Mouse (Mus musculus): ENCODE results near the gene Orm2. TPM values are rescaled to one million over a fixed set of nuclear protein-coding genes. Genes with fewer than 3 reads are reported as not detected.
A peak's percentile ranks its signal among the peaks of the same experiment; 100 is the strongest.

The Orm2 gene
- total and polyA plus RNA-seq, 2 experiments = 55.0 to 66.8 TPM

GRCm38 (mm10) chr4:63389121-63389886 lies 27.1 kb downstream of the Orm2 start:
- Histone ChIP-seq H3K27ac (replicated peaks; ENCODE audit: insufficient read depth, low read depth, low read length) (no peak overlapping the region), H3K27me3 (ENCODE audit: control insufficient read depth, insufficient read depth, low read length) (no peaks in the 10 kb centered on the region), H3K9ac (ENCODE audit: low read depth, low read length) (no peak overlapping the region), H3K4me1 (ENCODE audit: control insufficient read depth, insufficient read depth, low read length) (no peaks in the 10 kb centered on the region), H3K4me3 (ENCODE audit: insufficient read depth, low read depth, low read length) (no peak overlapping the region), H3K79me2 (ENCODE audit: control insufficient read depth, insufficient read depth, low read length) (no peaks in the 10 kb centered on the region), H3K36me3 (ENCODE audit: control insufficient read depth, insufficient read depth, low read length) (no peaks in the 10 kb centered on the region)
- WGBS = 77% methylated on average over 8 of the region's 8 CpGs
- TF ChIP-seq POLR2A (IDR thresholded peaks at IDR 0.05; ENCODE audit: extremely low read depth, insufficient read depth, low read length) = no peak
- no peak for TF ChIP-seq CTCF (IDR thresholded peaks at IDR 0.05; ENCODE audit: low read depth, low read length)
- DNase-seq (ENCODE audit: extremely low read depth, low read depth, low spot score) = no peak

GRCm38 (mm10) chr4:63389887-63390528 lies 27.8 kb downstream of the Orm2 start:
- Histone ChIP-seq H3K4me1 (ENCODE audit: control insufficient read depth, insufficient read depth, low read length) (no peaks in the 10 kb centered on the region), H3K79me2 (ENCODE audit: control insufficient read depth, insufficient read depth, low read length) (no peaks in the 10 kb centered on the region), H3K36me3 (ENCODE audit: control insufficient read depth, insufficient read depth, low read length) (no peaks in the 10 kb centered on the region), H3K27me3 (ENCODE audit: control insufficient read depth, insufficient read depth, low read length) (no peaks in the 10 kb centered on the region), H3K9ac (ENCODE audit: low read depth, low read length) (no peak overlapping the region), H3K27ac (replicated peaks; ENCODE audit: insufficient read depth, low read depth, low read length) (no peak overlapping the region), H3K4me3 (ENCODE audit: insufficient read depth, low read depth, low read length) (no peak overlapping the region)
- DNase-seq (ENCODE audit: extremely low read depth, low read depth, low spot score) = no peak
- WGBS = 73% methylated on average over 11 of the region's 11 CpGs
- TF ChIP-seq CTCF (IDR thresholded peaks at IDR 0.05; ENCODE audit: low read depth, low read length) (no peak), POLR2A (IDR thresholded peaks at IDR 0.05; ENCODE audit: extremely low read depth, insufficient read depth, low read length) (no peak)

GRCm38 (mm10) chr4:63391322-63391721 lies 29.1 kb downstream of the Orm2 start:
- WGBS = 66% methylated on average over 6 of the region's 6 CpGs
- TF ChIP-seq CTCF (IDR thresholded peaks at IDR 0.05; ENCODE audit: low read depth, low read length) = no peak
- TF ChIP-seq POLR2A (IDR thresholded peaks at IDR 0.05; ENCODE audit: extremely low read depth, insufficient read depth, low read length) = no peak
- H3K27ac ChIP-seq (replicated peaks; ENCODE audit: insufficient read depth, low read depth, low read length) = no peak overlapping the region
- no peak for DNase-seq (ENCODE audit: extremely low read depth, low read depth, low spot score)
- no peaks in the 10 kb centered on the region for H3K79me2 ChIP-seq (ENCODE audit: control insufficient read depth, insufficient read depth, low read length)
- no peaks in the 10 kb centered on the region for H3K36me3 ChIP-seq (ENCODE audit: control insufficient read depth, insufficient read depth, low read length)
- H3K27me3 ChIP-seq (ENCODE audit: control insufficient read depth, insufficient read depth, low read length) = no peaks in the 10 kb centered on the region
- no peaks in the 10 kb centered on the region for H3K4me1 ChIP-seq (ENCODE audit: control insufficient read depth, insufficient read depth, low read length)
- H3K4me3 ChIP-seq (ENCODE audit: insufficient read depth, low read depth, low read length) = no peak overlapping the region
- no peak overlapping the region for H3K9ac ChIP-seq (ENCODE audit: low read depth, low read length)

DNA sequence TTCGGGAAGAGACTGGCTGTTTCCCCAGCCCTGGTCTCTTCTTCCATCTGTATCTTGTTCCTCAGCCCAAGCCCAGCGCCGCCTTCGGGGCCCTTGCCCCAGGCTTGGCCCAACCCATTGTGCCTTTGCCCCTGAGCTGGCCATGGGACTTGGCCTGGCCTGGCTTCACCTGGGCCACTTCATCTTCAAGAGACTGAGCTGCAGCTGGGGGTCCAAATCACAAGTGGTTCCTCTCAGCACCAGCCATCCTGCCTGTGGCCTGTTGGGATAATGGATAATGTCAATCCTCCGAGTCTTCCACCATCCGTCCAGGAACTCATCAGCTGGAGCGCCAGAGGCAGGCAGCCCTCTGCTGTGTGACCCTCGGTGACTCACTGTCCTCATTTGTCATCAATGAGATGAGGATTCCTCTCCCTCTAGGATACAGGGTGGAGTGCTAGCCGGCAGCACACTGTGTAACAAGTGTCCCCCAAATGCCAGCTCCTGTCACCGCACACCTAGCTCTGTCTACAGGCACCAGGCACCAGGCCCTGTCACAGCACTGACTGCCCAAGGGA lies 35.8 kb downstream of the Orm2 start:
- Histone ChIP-seq H3K9ac (ENCODE audit: low read depth, low read length) (no peak overlapping the region), H3K4me3 (ENCODE audit: insufficient read depth, low read depth, low read length) (no peak overlapping the region), H3K27me3 (ENCODE audit: control insufficient read depth, insufficient read depth, low read length) (no peaks in the 10 kb centered on the region), H3K27ac (replicated peaks; ENCODE audit: insufficient read depth, low read depth, low read length) (no peak overlapping the region), H3K36me3 (ENCODE audit: control insufficient read depth, insufficient read depth, low read length) (no peaks in the 10 kb centered on the region), H3K4me1 (ENCODE audit: control insufficient read depth, insufficient read depth, low read length) (no peaks in the 10 kb centered on the region), H3K79me2 (ENCODE audit: control insufficient read depth, insufficient read depth, low read length) (no peaks in the 10 kb centered on the region)
- WGBS = 89% methylated on average over 10 of the region's 10 CpGs
- no peak for DNase-seq (ENCODE audit: extremely low read depth, low read depth, low spot score)
- TF ChIP-seq CTCF (IDR thresholded peaks at IDR 0.05; ENCODE audit: low read depth, low read length) (no peak), POLR2A (IDR thresholded peaks at IDR 0.05; ENCODE audit: extremely low read depth, insufficient read depth, low read length) (no peak)

GRCm38 (mm10) chr4:63398854-63399609 lies 36.8 kb downstream of the Orm2 start:
- Histone ChIP-seq H3K27ac (replicated peaks; ENCODE audit: insufficient read depth, low read depth, low read length) (peak overlapping the region; percentile 31; the same call in 1 of the 2 replicates), H3K79me2 (ENCODE audit: control insufficient read depth, insufficient read depth, low read length) (no peaks in the 10 kb centered on the region), H3K27me3 (ENCODE audit: control insufficient read depth, insufficient read depth, low read length) (no peaks in the 10 kb centered on the region), H3K4me3 (ENCODE audit: insufficient read depth, low read depth, low read length) (no peak overlapping the region), H3K36me3 (ENCODE audit: control insufficient read depth, insufficient read depth, low read length) (no peaks in the 10 kb centered on the region), H3K9ac (ENCODE audit: low read depth, low read length) (no peak overlapping the region), H3K4me1 (ENCODE audit: control insufficient read depth, insufficient read depth, low read length) (no peaks in the 10 kb centered on the region; the same call in 1 of the 2 replicates)
- no peak for DNase-seq (ENCODE audit: extremely low read depth, low read depth, low spot score)
- 67% methylated on average over 11 of the region's 11 CpGs for WGBS
- TF ChIP-seq POLR2A (IDR thresholded peaks at IDR 0.05; ENCODE audit: extremely low read depth, insufficient read depth, low read length) (no peak), CTCF (IDR thresholded peaks at IDR 0.05; ENCODE audit: low read depth, low read length) (no peak)

Data from liver, adult 2 months (tissue).